Mouse (Mus musculus) hindbrain, embryonic 16.5 days (tissue): ENCODE measurements around the gene Hrasls5. TPM values are rescaled to one million over a fixed set of nuclear protein-coding genes. Genes with fewer than 3 reads are reported as not detected.

ENCODE experiments used
- ATAC-seq: fragments of 200-750 bp; cut with Nextera tagmentation; 2 replicates; pipeline ENCODE4 v1.8.0; 2017; ENCODE audit warnings: moderate TSS enrichment, moderate library complexity
- H3K27ac ChIP-seq: fragments of 300-500 bp; sonication (generic); 2 replicates; pipeline ENCODE4 v1.5.1; 2014; ENCODE audit warnings: low read depth, mild to moderate bottlenecking, control low read depth, low read length, moderate library complexity
- H3K27me3 ChIP-seq: fragments of 300-500 bp; sonication (generic); replicated peaks from 2 replicates; pipeline ENCODE4 v1.6.1; 2014; ENCODE audit warnings: low read length; ENCODE audit not compliant: control insufficient read depth, insufficient read depth
- H3K36me3 ChIP-seq: fragments of 300-500 bp; sonication (generic); 2 replicates; pipeline ENCODE4 v1.6.1; 2014; ENCODE audit warnings: mild to moderate bottlenecking, low read length, moderate library complexity, mixed read lengths; ENCODE audit not compliant: control insufficient read depth, insufficient read depth
- H3K4me1 ChIP-seq: fragments of 300-500 bp; sonication (generic); 2 replicates; pipeline ENCODE4 v1.6.1; 2014; ENCODE audit warnings: low read depth, low read length; ENCODE audit not compliant: control insufficient read depth, insufficient read depth
- H3K4me2 ChIP-seq: fragments of 300-500 bp; sonication (generic); 2 replicates; pipeline ENCODE4 v1.6.1; 2014; ENCODE audit warnings: mild to moderate bottlenecking, low read length, control low read depth, moderate library complexity
- H3K4me3 ChIP-seq: fragments of 300-500 bp; sonication (generic); 2 replicates; pipeline ENCODE4 v1.5.1; 2014; ENCODE audit warnings: mild to moderate bottlenecking, low read length, control low read depth, moderate library complexity
- H3K9ac ChIP-seq: fragments of 300-500 bp; sonication (generic); 2 replicates; pipeline ENCODE4 v1.6.1; 2014; ENCODE audit warnings: low read depth, mild to moderate bottlenecking, control low read depth, low read length, moderate library complexity
- H3K9me3 ChIP-seq: fragments of 300-500 bp; sonication (generic); 2 replicates; pipeline ENCODE4 v1.6.1; 2014; ENCODE audit warnings: mild to moderate bottlenecking, low read length, moderate library complexity; ENCODE audit not compliant: control insufficient read depth
- WGBS: fragments of 180-500 bp; shearing (Covaris S2); extraction: QIAGEN DNeasy Blood & Tissue Kit; methylation state at CpG from one replicate; pipeline ENCODE4 v1.1.7; 2014; 5-methylcytosine and 5-hydroxymethylcytosine counted together
- polyA plus RNA-seq: library from polyadenylated mRNA; unstranded; fragments of >200 nt; fragmentation: Nextera tagmentation; extraction: Ambion mirVana; gene quantifications from 2 replicates; pipeline ENCODE4 v1.2.1, GENCODE M21; 2015

Gene Hrasls5
- polyA plus RNA-seq: 0.15 TPM in 1 of 2 replicates, not detected in the other

GRCm38 (mm10) chr19:7611942-7612757 is at the start of gene Hrasls5:
Gene Hrasls5, plus strand, starts transcription at chr19:7612541.
- Histone ChIP-seq H3K4me2 (peak within 1 kb of the TSS; percentile 95), H3K9ac (peak within 1 kb of the TSS; percentile 63), H3K4me3 (peak within 1 kb of the TSS; percentile 47), H3K9me3 (no peaks in the 10 kb centered on the region), H3K27me3 (no peaks in the 10 kb centered on the region; the same call in 1 of the 2 replicates), H3K27ac (no peak within 1 kb of the TSS), H3K4me1 (peaks cover 7% of the 10 kb centered on the region), H3K36me3 (no peaks in the 10 kb centered on the region)
- peak; percentile 80 for ATAC-seq
- WGBS: 3% methylated on average over 51 of the region's 54 CpGs

- H3K4me1 ChIP-seq: 0 out of 2 replicates have a peak, but pooled peaks cover 2% of the 10 kb centered on the region
- no peak overlapping the region for H3K27ac ChIP-seq
- H3K9me3 ChIP-seq: no peaks in the 10 kb centered on the region
- WGBS: 80% methylated on average over 10 of the region's 10 CpGs
- H3K9ac ChIP-seq: no peak overlapping the region
- H3K27me3 ChIP-seq: no peaks in the 10 kb centered on the region
- ATAC-seq: no peak
- no peak overlapping the region for H3K4me3 ChIP-seq
- no peak overlapping the region for H3K4me2 ChIP-seq
- no peaks in the 10 kb centered on the region for H3K36me3 ChIP-seq
These were observed 49.7 kb upstream of the Hrasls5 start for GRCm38 (mm10) chr19:7562601-7563129.

GRCm38 (mm10) chr19:7563676-7564075 is 48.7 kb upstream of the Hrasls5 start:
- Histone ChIP-seq H3K36me3 (no peaks in the 10 kb centered on the region), H3K9me3 (no peaks in the 10 kb centered on the region), H3K9ac (no peak overlapping the region), H3K27me3 (no peaks in the 10 kb centered on the region), H3K27ac (no peak overlapping the region), H3K4me1 (no peaks in the 10 kb centered on the region), H3K4me3 (no peak overlapping the region), H3K4me2 (no peak overlapping the region)
- 93% methylated on average over 2 of the region's 2 CpGs for WGBS
- ATAC-seq: no peak

GRCm38 (mm10) chr19:7564457-7564856 is 47.9 kb upstream of the Hrasls5 start:
- H3K27me3 ChIP-seq: no peaks in the 10 kb centered on the region
- H3K4me3 ChIP-seq: no peak overlapping the region
- no peak overlapping the region for H3K9ac ChIP-seq
- no peak overlapping the region for H3K27ac ChIP-seq
- no peak for ATAC-seq
- H3K4me2 ChIP-seq: no peak overlapping the region
- WGBS: 100% methylated on average over 1 of the region's 1 CpGs
- H3K36me3 ChIP-seq: no peaks in the 10 kb centered on the region
- no peaks in the 10 kb centered on the region for H3K9me3 ChIP-seq
- H3K4me1 ChIP-seq: no peaks in the 10 kb centered on the region

- 71% methylated on average over 3 of the region's 3 CpGs for WGBS
- no peaks in the 10 kb centered on the region for H3K36me3 ChIP-seq
- no peak overlapping the region for H3K9ac ChIP-seq
- no peak overlapping the region for H3K4me3 ChIP-seq
- ATAC-seq: no peak
- H3K4me1 ChIP-seq: no peaks in the 10 kb centered on the region
- no peak overlapping the region for H3K27ac ChIP-seq
- no peaks in the 10 kb centered on the region for H3K9me3 ChIP-seq
- H3K27me3 ChIP-seq: no peaks in the 10 kb centered on the region
- no peak overlapping the region for H3K4me2 ChIP-seq
These were observed 45.5 kb upstream of the Hrasls5 start for GRCm38 (mm10) chr19:7566826-7567225.

GRCm38 (mm10) chr19:7568364-7568763 is 44.0 kb upstream of the Hrasls5 start:
- no peaks in the 10 kb centered on the region for H3K36me3 ChIP-seq
- no peak overlapping the region for H3K4me3 ChIP-seq
- no peaks in the 10 kb centered on the region for H3K9me3 ChIP-seq
- no peak for ATAC-seq
- no peaks in the 10 kb centered on the region for H3K4me1 ChIP-seq
- H3K9ac ChIP-seq: no peak overlapping the region
- H3K27me3 ChIP-seq: no peaks in the 10 kb centered on the region
- no peak overlapping the region for H3K27ac ChIP-seq
- no peak overlapping the region for H3K4me2 ChIP-seq
- 63% methylated on average over 3 of the region's 3 CpGs for WGBS

- no peak for ATAC-seq
- Histone ChIP-seq H3K4me3 (no peak overlapping the region), H3K36me3 (no peaks in the 10 kb centered on the region), H3K27me3 (no peaks in the 10 kb centered on the region), H3K4me1 (no peaks in the 10 kb centered on the region), H3K4me2 (no peak overlapping the region), H3K27ac (no peak overlapping the region), H3K9me3 (no peaks in the 10 kb centered on the region), H3K9ac (no peak overlapping the region)
- 77% methylated on average over 5 of the region's 5 CpGs for WGBS
These were observed 42.7 kb upstream of the Hrasls5 start for GRCm38 (mm10) chr19:7569650-7570049.

- ATAC-seq: no peak
- no peak overlapping the region for H3K27ac ChIP-seq
- H3K27me3 ChIP-seq: no peaks in the 10 kb centered on the region
- H3K9ac ChIP-seq: no peak overlapping the region
- no peak overlapping the region for H3K4me2 ChIP-seq
- no peaks in the 10 kb centered on the region for H3K9me3 ChIP-seq
- H3K4me3 ChIP-seq: no peak overlapping the region
- no peaks in the 10 kb centered on the region for H3K36me3 ChIP-seq
- H3K4me1 ChIP-seq: no peaks in the 10 kb centered on the region
- 96% methylated on average over 1 of the region's 1 CpGs for WGBS
These were observed 36.2 kb upstream of the Hrasls5 start for GRCm38 (mm10) chr19:7576180-7576579.

GRCm38 (mm10) chr19:7577710-7578109 is 34.6 kb upstream of the Hrasls5 start:
- H3K4me3 ChIP-seq: no peak overlapping the region
- no peak overlapping the region for H3K27ac ChIP-seq
- ATAC-seq: no peak
- 84% methylated on average over 3 of the region's 3 CpGs for WGBS
- H3K4me1 ChIP-seq: no peaks in the 10 kb centered on the region
- no peaks in the 10 kb centered on the region for H3K9me3 ChIP-seq
- no peak overlapping the region for H3K9ac ChIP-seq
- no peaks in the 10 kb centered on the region for H3K27me3 ChIP-seq
- H3K4me2 ChIP-seq: no peak overlapping the region
- H3K36me3 ChIP-seq: no peaks in the 10 kb centered on the region
